Mouse (Mus musculus) myocyte (in vitro differentiated cells): ENCODE measurements at regions not wholly inside any gene's neighbourhood (a gene's known extent, or its start where the extent isn't known, plus 50 kb on each side); places are given as distances from the start of the nearest gene placed in this dataset.

Experiments
- H3K27me3 ChIP-seq: one replicate; pipeline ENCODE4 v1.6.1; 2011; ENCODE audit not compliant: control insufficient read depth, insufficient read depth, insufficient read length
- H3K36me3 ChIP-seq: one replicate; pipeline ENCODE4 v1.6.1; 2011; ENCODE audit not compliant: control insufficient read depth, insufficient read depth
- H3K4me2 ChIP-seq: one replicate; pipeline ENCODE4 v1.6.1; 2011; ENCODE audit warnings: low read depth, control low read depth
- H3K4me3 ChIP-seq: one replicate; pipeline ENCODE4 v1.5.1; 2011; ENCODE audit warnings: mild to moderate bottlenecking, control low read depth, moderate library complexity
- H3K79me2 ChIP-seq: one replicate; pipeline ENCODE4 v1.6.1; 2011; ENCODE audit not compliant: control insufficient read depth, insufficient read depth
- H3ac ChIP-seq: one replicate; pipeline ENCODE4 v1.6.1; 2011; ENCODE audit not compliant: control insufficient read depth, insufficient read length
- CEBPB ChIP-seq: IDR thresholded peaks from 2 replicates; pipeline ENCODE4 v1.6.1; 2011; ENCODE audit warnings: mild to moderate bottlenecking, moderate library complexity; ENCODE audit not compliant: poor library complexity, insufficient read depth, severe bottlenecking
- E2F4 ChIP-seq: IDR thresholded peaks from one replicate; pipeline ENCODE4 v1.6.1; 2011; ENCODE audit warnings: mild to moderate bottlenecking, control low read depth, moderate library complexity; ENCODE audit not compliant: insufficient read depth
- MAX ChIP-seq: IDR thresholded peaks from one replicate; pipeline ENCODE4 v1.6.1; 2011; ENCODE audit warnings: low read depth, mild to moderate bottlenecking, control low read depth
- MYOD1 ChIP-seq, 3 experiments: IDR thresholded peaks; one replicate each; pipeline ENCODE4 v1.6.1; 2011; ENCODE audit warnings: control low read depth in 2 of 3, low read depth in 2 of 3, mild to moderate bottlenecking in 2 of 3, moderate library complexity in 1 of 3; ENCODE audit not compliant: insufficient read length in 2 of 3, control insufficient read depth in 1 of 3
- MYOG ChIP-seq, 3 experiments: IDR thresholded peaks; one replicate each; pipeline ENCODE4 v1.6.1; 2011; ENCODE audit warnings: control low read depth in 2 of 3, low read depth in 2 of 3, mild to moderate bottlenecking in 2 of 3; ENCODE audit not compliant: insufficient read length in 2 of 3, control insufficient read depth in 1 of 3, insufficient read depth in 1 of 3
- POLR2A ChIP-seq: IDR thresholded peaks from one replicate; pipeline ENCODE4 v1.6.1; 2011; ENCODE audit warnings: low read depth, mild to moderate bottlenecking, control low read depth, moderate library complexity; ENCODE audit not compliant: insufficient read length
- POLR2AphosphoS2 ChIP-seq: IDR thresholded peaks from one replicate; pipeline ENCODE4 v1.6.1; 2011; ENCODE audit warnings: low read depth, control low read depth; ENCODE audit not compliant: insufficient read length
- REST ChIP-seq: IDR thresholded peaks from one replicate; pipeline ENCODE4 v1.6.1; 2011; ENCODE audit warnings: mild to moderate bottlenecking, control low read depth, moderate library complexity; ENCODE audit not compliant: insufficient read depth, insufficient read length
- SRF ChIP-seq: IDR thresholded peaks from one replicate; pipeline ENCODE4 v1.6.1; 2011; ENCODE audit warnings: low read depth; ENCODE audit not compliant: control insufficient read depth, insufficient read length
- TCF12 ChIP-seq: IDR thresholded peaks from one replicate; pipeline ENCODE4 v1.6.1; 2011; ENCODE audit warnings: mild to moderate bottlenecking, control low read depth; ENCODE audit not compliant: poor library complexity, insufficient read depth, severe bottlenecking
- TCF3 ChIP-seq: IDR thresholded peaks from one replicate; pipeline ENCODE4 v1.6.1; 2011; ENCODE audit warnings: low read depth, control low read depth; ENCODE audit not compliant: insufficient read length
- USF1 ChIP-seq: IDR thresholded peaks from one replicate; pipeline ENCODE4 v1.6.1; 2011; ENCODE audit warnings: low read depth, mild to moderate bottlenecking, control low read depth, moderate library complexity

DNA sequence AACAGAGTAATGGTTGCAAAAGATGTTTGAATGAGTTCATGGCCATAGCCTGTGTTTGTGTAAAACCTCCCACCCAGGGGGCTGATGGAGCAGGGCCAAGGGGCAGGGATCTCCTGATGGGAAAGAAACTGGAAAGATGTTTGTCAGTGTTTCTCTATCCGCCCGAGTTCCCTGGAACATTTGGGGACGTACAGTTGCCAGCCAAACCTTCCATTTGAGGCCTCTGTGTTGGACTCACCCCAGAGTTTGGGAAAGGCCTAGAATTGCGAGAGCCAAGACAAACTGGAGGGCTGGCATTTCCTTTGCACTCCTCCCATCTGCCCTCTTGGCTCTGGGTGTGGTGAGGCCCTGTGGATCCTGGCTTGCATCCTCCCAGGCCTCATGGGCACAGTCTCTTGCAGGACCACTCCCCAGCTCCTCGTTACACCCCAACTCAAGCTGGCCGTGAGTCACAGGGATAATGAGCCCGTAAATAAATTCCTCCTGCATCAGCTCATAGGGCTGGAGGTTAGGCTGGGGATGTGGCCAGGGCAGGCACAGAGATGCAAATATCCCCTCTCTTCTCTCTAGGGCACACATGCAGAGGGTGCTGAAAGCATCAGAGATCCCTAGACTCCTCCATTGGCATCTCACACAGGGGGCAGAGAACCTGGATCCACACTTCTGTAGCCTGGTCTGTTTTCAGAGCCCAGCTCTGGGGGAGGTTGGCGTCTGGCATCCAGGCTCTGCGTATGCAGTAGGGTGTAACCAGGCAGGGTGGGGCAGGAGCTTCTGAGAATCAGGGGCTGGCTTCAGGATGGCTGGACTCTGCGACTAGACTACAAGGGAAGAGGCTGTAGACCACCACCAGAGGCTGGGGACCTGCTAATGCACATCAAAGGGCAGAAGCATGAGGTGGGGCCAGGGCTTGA is 306.7 kb downstream of the Rps24 start:
- no peaks in the 10 kb centered on the region for H3K79me2 ChIP-seq
- peak overlapping the region; percentile 35 for H3K4me2 ChIP-seq
- H3ac ChIP-seq: no peak overlapping the region
- H3K27me3 ChIP-seq: no peaks in the 10 kb centered on the region
- no peak overlapping the region for H3K4me3 ChIP-seq
- H3K36me3 ChIP-seq: no peaks in the 10 kb centered on the region
- TF ChIP-seq MYOD1 (IDR thresholded peaks at IDR 0.05; ENCODE audit: control insufficient read depth in 1 of 3, insufficient read length in 2 of 3, low read depth in 2 of 3) (no peak), POLR2A (peak; percentile 31), TCF12 (no peak), MYOG (IDR thresholded peaks at IDR 0.05; ENCODE audit: control insufficient read depth in 1 of 3, insufficient read depth in 1 of 3, insufficient read length in 2 of 3, low read depth in 2 of 3) (no peak), CEBPB (no peak), E2F4 (no peak)

- Histone ChIP-seq H3K27me3 (no peaks in the 10 kb centered on the region), H3ac (no peak overlapping the region), H3K4me3 (no peak overlapping the region), H3K36me3 (no peaks in the 10 kb centered on the region), H3K4me2 (peak overlapping the region; percentile 35), H3K79me2 (no peaks in the 10 kb centered on the region)
- no peak for TF ChIP-seq TCF3
- no peak for TF ChIP-seq MAX
- TF ChIP-seq USF1: no peak
Measured at GRCm38 (mm10) chr14:24794359-24794845, 307.5 kb downstream of the Rps24 start.

DNA sequence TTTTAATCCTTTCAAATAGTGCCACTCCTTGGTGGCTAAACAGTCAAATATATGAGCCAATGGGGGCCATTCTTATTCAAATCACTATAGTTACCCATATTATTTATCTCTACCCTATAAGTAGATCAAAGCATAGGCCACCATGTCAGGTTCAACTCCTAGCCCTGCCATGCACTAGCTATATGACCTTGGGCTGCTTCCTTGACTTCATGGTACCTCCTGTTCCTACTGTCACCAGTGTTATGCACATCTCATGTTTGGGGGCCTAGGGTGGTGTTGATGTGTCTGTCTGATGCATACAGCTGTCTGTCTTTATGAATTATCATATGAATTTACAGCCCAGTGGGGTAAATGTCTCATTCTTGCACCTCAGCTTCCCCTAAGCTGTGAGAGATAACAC is 310.6 kb downstream of the Rps24 start:
- Histone ChIP-seq H3K4me3 (no peak overlapping the region), H3K27me3 (no peaks in the 10 kb centered on the region), H3K79me2 (no peaks in the 10 kb centered on the region), H3K4me2 (no peak overlapping the region), H3K36me3 (no peaks in the 10 kb centered on the region), H3ac (no peak overlapping the region)
- no peak for TF ChIP-seq POLR2AphosphoS2
- TF ChIP-seq MYOG (IDR thresholded peaks at IDR 0.05; ENCODE audit: control insufficient read depth in 1 of 3, insufficient read depth in 1 of 3, insufficient read length in 2 of 3, low read depth in 2 of 3): no peak
- TF ChIP-seq CEBPB: no peak
- TF ChIP-seq REST: no peak
- TF ChIP-seq MYOD1 (IDR thresholded peaks at IDR 0.05; ENCODE audit: control insufficient read depth in 1 of 3, insufficient read length in 2 of 3, low read depth in 2 of 3): no peak
- TF ChIP-seq POLR2A: no peak
- TF ChIP-seq TCF3: no peak
- TF ChIP-seq MAX: no peak
- TF ChIP-seq SRF: no peak
- no peak for TF ChIP-seq E2F4
- no peak for TF ChIP-seq TCF12
- no peak for TF ChIP-seq USF1

DNA sequence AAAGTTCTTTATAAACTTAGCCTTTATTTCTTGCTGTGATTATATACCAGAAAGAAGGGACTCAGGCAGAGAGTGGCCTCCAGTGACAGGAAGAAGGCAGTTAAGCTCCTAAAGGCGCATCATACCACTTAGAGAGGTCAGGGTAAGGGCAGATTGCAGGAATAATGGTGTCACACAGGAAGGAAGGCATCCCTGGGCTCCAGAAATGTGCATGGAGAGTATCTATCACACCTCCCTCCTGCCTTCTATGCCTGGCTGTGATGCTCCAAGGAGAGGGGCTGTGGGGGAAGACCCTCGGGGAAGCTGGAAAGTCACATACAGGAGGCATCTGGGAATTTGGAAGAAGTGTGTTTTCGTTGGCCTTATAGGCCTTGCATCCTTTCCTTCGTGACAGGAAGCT is 311.1 kb downstream of the Rps24 start:
- H3K4me3 ChIP-seq: no peak overlapping the region
- TF ChIP-seq TCF12 (no peak), MAX (no peak), MYOD1 (IDR thresholded peaks at IDR 0.05; ENCODE audit: control insufficient read depth in 1 of 3, insufficient read length in 2 of 3, low read depth in 2 of 3) (no peak), SRF (no peak)
- H3K4me2 ChIP-seq: no peak overlapping the region

GRCm38 (mm10) chr14:24803001-24803655 is 316.2 kb downstream of the Rps24 start:
- Histone ChIP-seq H3ac (no peak overlapping the region), H3K36me3 (no peaks in the 10 kb centered on the region), H3K4me3 (no peak overlapping the region), H3K27me3 (no peaks in the 10 kb centered on the region), H3K4me2 (no peak overlapping the region), H3K79me2 (no peaks in the 10 kb centered on the region)
- TF ChIP-seq POLR2A (no peak), MYOG (IDR thresholded peaks at IDR 0.05; ENCODE audit: control insufficient read depth in 1 of 3, insufficient read depth in 1 of 3, insufficient read length in 2 of 3, low read depth in 2 of 3) (no peak), MYOD1 (IDR thresholded peaks at IDR 0.05; ENCODE audit: control insufficient read depth in 1 of 3, insufficient read length in 2 of 3, low read depth in 2 of 3) (no peak), TCF3 (no peak)

More for the DNA sequence above, 311.1 kb downstream of the Rps24 start:
- no peaks in the 10 kb centered on the region for H3K36me3 ChIP-seq
- H3ac ChIP-seq: no peak overlapping the region
- no peaks in the 10 kb centered on the region for H3K79me2 ChIP-seq
- no peaks in the 10 kb centered on the region for H3K27me3 ChIP-seq
